Mouse (Mus musculus) liver, embryonic 11.5 days (tissue): Measurements from ENCODE around the gene Slc22a21. TPM values are rescaled to one million over a fixed set of nuclear protein-coding genes. Genes with fewer than 3 reads are reported as not detected.

Experiments
- ATAC-seq: fragments of 200-750 bp; cut with Nextera tagmentation; replicated peaks from 2 replicates; pipeline ENCODE4 v1.8.0; 2017; ENCODE audit warnings: moderate number of reproducible peaks, mild to moderate bottlenecking, moderate TSS enrichment, moderate library complexity; ENCODE audit not compliant: low FRiP score
- DNase-seq: peaks from one replicate; pipeline ENCODE4 v3.0.0-alpha.2; 2017; ENCODE audit warnings: low spot score
- H3K27ac ChIP-seq: fragments of 300-500 bp; sonication (generic); 2 replicates; pipeline ENCODE4 v1.5.1; 2014; ENCODE audit warnings: mild to moderate bottlenecking, low read depth, low read length, control low read depth
- H3K27me3 ChIP-seq: fragments of 300-500 bp; sonication (generic); replicated peaks from 2 replicates; pipeline ENCODE4 v1.6.1; 2014; ENCODE audit warnings: low read length, mixed read lengths; ENCODE audit not compliant: control insufficient read depth, insufficient read depth
- H3K36me3 ChIP-seq: fragments of 300-500 bp; sonication (generic); 2 replicates; pipeline ENCODE4 v1.6.1; 2014; ENCODE audit warnings: mild to moderate bottlenecking, low read length, moderate library complexity, mixed read lengths; ENCODE audit not compliant: control insufficient read depth, insufficient read depth
- H3K4me1 ChIP-seq: fragments of 300-500 bp; sonication (generic); replicated peaks from 2 replicates; pipeline ENCODE4 v1.6.1; 2014; ENCODE audit warnings: low read length, mixed read lengths; ENCODE audit not compliant: control insufficient read depth, insufficient read depth
- H3K4me2 ChIP-seq: fragments of 300-500 bp; sonication (generic); 2 replicates; pipeline ENCODE4 v1.6.1; 2014; ENCODE audit warnings: mild to moderate bottlenecking, control low read depth, moderate library complexity
- H3K4me3 ChIP-seq: fragments of 300-500 bp; sonication (generic); 2 replicates; pipeline ENCODE4 v1.5.1; 2014; ENCODE audit warnings: low read depth, low read length, control low read depth
- H3K9ac ChIP-seq: fragments of 300-500 bp; sonication (generic); 2 replicates; pipeline ENCODE4 v1.6.1; 2014; ENCODE audit warnings: low read depth, low read length, control low read depth
- H3K9me3 ChIP-seq: fragments of 300-500 bp; sonication (generic); 2 replicates; pipeline ENCODE4 v1.6.1; 2016; ENCODE audit warnings: low read length, inconsistent platforms, mixed read lengths; ENCODE audit not compliant: control insufficient read depth
- WGBS: fragments of 180-500 bp; shearing (Covaris S2); extraction: QIAGEN DNeasy Blood & Tissue Kit; methylation state at CpG from one replicate; pipeline ENCODE4 v1.1.7; 2014; 5-methylcytosine and 5-hydroxymethylcytosine counted together
- polyA plus RNA-seq: library from polyadenylated mRNA; unstranded; fragments of >200 nt; fragmentation: Nextera tagmentation; extraction: Ambion mirVana; gene quantifications from 2 replicates; pipeline ENCODE4 v1.2.1, GENCODE M21; 2014

The Slc22a21 gene
- polyA plus RNA-seq, 1 experiment from 2014 or later, result 2.1 TPM

DNA sequence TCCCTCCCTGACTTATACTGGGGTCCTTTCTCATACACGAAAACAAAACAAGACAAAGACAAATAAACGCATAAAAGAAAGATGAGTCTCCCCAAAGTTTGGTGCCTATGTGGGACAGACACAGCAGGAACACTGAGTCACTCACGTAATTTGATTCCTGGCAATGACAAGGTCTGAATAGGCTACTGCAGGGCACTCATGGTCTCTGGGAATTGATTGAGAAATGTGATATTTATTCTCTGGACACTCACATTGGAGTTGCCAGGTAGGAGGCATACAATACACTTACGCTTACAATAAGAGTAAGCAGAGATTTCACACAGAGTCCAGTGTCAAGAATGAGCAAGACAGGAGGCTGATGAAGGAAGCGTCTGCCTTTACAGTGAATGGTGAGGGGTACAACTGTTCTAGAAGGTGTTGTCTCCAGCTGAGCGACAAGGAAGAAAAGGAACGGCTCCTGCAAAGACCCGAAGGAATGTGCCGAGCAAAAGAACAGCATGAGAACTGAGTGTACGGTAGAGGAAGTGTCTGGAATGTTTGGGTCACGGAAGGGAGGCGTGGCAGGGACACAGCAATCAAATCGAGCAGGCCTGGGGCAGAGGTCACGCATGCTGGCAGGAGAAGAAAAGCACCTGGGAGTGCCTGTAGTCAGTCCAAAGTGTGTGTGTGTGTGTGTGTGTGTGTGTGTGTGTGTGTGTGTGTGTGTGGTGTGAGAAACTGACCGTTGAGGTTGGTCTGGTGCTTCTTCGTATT is 76.2 kb downstream of the Slc22a21 start:
- Histone ChIP-seq H3K27ac (no peak overlapping the region), H3K9ac (no peak overlapping the region), H3K4me1 (0 out of 2 replicates have a peak, but pooled peaks cover 2% of the 10 kb centered on the region), H3K27me3 (no peaks in the 10 kb centered on the region), H3K4me2 (no peak overlapping the region), H3K36me3 (no peaks in the 10 kb centered on the region), H3K4me3 (no peak overlapping the region), H3K9me3 (no peaks in the 10 kb centered on the region)
- DNase-seq (no peak), ATAC-seq (no peak)
- 64% methylated on average over 16 of the region's 16 CpGs for WGBS

DNA sequence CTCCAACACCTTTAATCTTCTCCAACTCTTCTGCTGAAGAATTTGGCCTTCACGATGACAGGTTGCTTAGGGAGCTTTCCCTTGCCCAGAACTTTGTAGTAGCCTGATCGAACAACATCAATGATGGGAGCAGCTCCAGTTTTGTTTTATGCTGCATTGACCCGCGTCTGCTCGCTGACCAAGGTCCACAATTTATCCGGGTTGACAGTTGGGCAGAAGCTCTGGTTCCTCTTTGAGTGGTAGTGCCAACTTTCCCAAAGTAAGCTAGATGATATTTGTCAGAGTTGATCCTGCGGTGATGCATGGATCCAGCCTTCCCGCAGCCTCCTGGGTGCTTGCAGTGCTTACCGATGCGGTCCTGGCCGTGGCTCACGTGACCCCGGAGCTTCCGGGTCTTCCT is 77.4 kb downstream of the Slc22a21 start:
- no peak for ATAC-seq
- no peaks in the 10 kb centered on the region for H3K27me3 ChIP-seq
- no peaks in the 10 kb centered on the region for H3K9me3 ChIP-seq
- no peak overlapping the region for H3K9ac ChIP-seq
- H3K4me2 ChIP-seq, result no peak overlapping the region
- H3K4me1 ChIP-seq, result 0 out of 2 replicates have a peak, but pooled peaks cover 2% of the 10 kb centered on the region
- H3K4me3 ChIP-seq, result no peak overlapping the region
- H3K36me3 ChIP-seq, result no peaks in the 10 kb centered on the region
- 84% methylated on average over 14 of the region's 14 CpGs for WGBS
- no peak for DNase-seq
- no peak overlapping the region for H3K27ac ChIP-seq

DNA sequence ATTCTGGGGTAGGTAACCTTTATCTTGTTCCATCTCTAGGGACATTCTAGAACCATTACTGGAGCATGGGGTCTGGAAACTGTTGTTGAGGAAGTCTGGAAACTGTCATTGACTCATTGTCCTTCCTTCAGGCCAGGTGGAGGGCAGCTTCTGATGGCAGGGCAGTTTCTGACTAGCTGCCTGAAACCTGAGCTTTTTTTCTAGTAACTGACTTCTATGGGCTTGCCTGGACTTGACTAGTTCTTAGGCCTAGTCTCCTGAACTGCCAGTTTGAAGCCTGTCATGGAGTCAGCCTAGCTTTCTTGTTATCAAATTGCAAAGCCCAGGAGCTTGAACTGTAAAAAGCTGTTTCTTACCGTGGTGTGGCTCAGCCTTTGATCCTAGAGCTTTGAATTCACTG is 79.1 kb downstream of the Slc22a21 start:
- ATAC-seq, result no peak
- H3K9ac ChIP-seq, result no peak overlapping the region
- no peak overlapping the region for H3K27ac ChIP-seq
- WGBS, result 48% methylated on average over 1 of the region's 1 CpGs
- 0 out of 2 replicates have a peak, but pooled peaks cover 2% of the 10 kb centered on the region for H3K4me1 ChIP-seq
- H3K4me2 ChIP-seq, result no peak overlapping the region
- no peak for DNase-seq
- no peaks in the 10 kb centered on the region for H3K36me3 ChIP-seq
- H3K27me3 ChIP-seq, result no peaks in the 10 kb centered on the region
- H3K4me3 ChIP-seq, result no peak overlapping the region
- no peaks in the 10 kb centered on the region for H3K9me3 ChIP-seq

DNA sequence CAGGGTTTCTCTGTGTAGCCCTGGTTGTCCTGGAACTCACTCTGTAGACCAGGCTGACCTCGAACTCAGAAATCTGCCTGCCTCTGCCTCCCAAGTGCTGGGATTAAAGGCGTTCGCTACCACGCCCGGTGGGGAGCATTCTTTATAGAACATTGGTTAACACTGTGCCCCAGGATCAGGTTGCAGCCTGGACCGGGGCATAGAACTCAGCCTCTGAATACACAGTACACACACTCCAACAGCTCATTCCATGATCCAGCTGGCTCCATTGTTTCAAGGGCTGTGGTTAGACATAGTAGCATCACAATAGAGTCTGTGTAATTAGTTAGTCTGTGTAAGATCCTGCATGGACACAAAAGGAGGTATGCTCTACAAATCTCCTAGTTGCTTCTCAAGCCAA is 80.2 kb downstream of the Slc22a21 start:
- 92% methylated on average over 6 of the region's 6 CpGs for WGBS
- no peak for ATAC-seq

More for the DNA sequence above, 80.2 kb downstream of the Slc22a21 start:
- Histone ChIP-seq H3K36me3 (no peaks in the 10 kb centered on the region), H3K27me3 (no peaks in the 10 kb centered on the region), H3K27ac (no peak overlapping the region), H3K4me1 (0 out of 2 replicates have a peak, but pooled peaks cover 2% of the 10 kb centered on the region), H3K4me3 (no peak overlapping the region), H3K9me3 (no peaks in the 10 kb centered on the region), H3K9ac (no peak overlapping the region), H3K4me2 (no peak overlapping the region)
- no peak for DNase-seq

Other genes starting within 250 kb of the Slc22a21 start
- gene Irf1, start 210.3 kb downstream of the Slc22a21 start, polyA plus RNA-seq, result 8.4 and 8.7 TPM in 2 replicates
- not detected in 2 replicates for gene Gm17334, start 207.1 kb downstream of the Slc22a21 start, polyA plus RNA-seq
- gene Gm12216, start 121.1 kb downstream of the Slc22a21 start, polyA plus RNA-seq, result 0.51 TPM in 1 of 2 replicates, not detected in the other
- gene Slc22a5, start 88.7 kb downstream of the Slc22a21 start, polyA plus RNA-seq, result 4.4 and 4.8 TPM in 2 replicates
- gene Slc22a4, start 47.8 kb upstream of the Slc22a21 start, polyA plus RNA-seq, result 20.6 and 21.5 TPM in 2 replicates
- 13.1 and 13.2 TPM in 2 replicates for gene Pdlim4, start 88.7 kb upstream of the Slc22a21 start, polyA plus RNA-seq
- 24.3 and 25.7 TPM in 2 replicates for gene P4ha2, start 119.8 kb upstream of the Slc22a21 start, polyA plus RNA-seq